Mouse (Mus musculus) thymus, adult 2 months (tissue): ENCODE measurements around the gene Slc36a1.

Experiments
- CTCF ChIP-seq: fragments of 200-500 bp; IDR thresholded peaks from 2 replicates; pipeline ENCODE4 v1.5.1; 2012; ENCODE audit warnings: mild to moderate bottlenecking, control low read depth, low read length, moderate library complexity, borderline replicate concordance; ENCODE audit not compliant: control insufficient read depth, poor library complexity, insufficient read depth; ENCODE audit errors: extremely low read depth
- POLR2A ChIP-seq: fragments of 200-500 bp; IDR thresholded peaks from 2 replicates; pipeline ENCODE4 v1.6.1; 2012; ENCODE audit warnings: mild to moderate bottlenecking, low read length, control low read depth, moderate library complexity; ENCODE audit not compliant: control insufficient read depth, poor library complexity, insufficient read depth; ENCODE audit errors: extremely low read depth

GRCm38 (mm10) chr11:55261105-55261504 is 57.0 kb downstream of the Slc36a1 start:
- TF ChIP-seq POLR2A (no peak), CTCF (no peak)
